Mouse (Mus musculus) neural tube, embryonic 14.5 days (tissue): ENCODE results near the gene Wdfy3. TPM values are rescaled to one million over a fixed set of nuclear protein-coding genes. Genes with fewer than 3 reads are reported as not detected.
"Not testable (repeated sequence)": the region's sequence is repeated elsewhere in the genome, so short reads cannot be mapped to it uniquely, and the experiment has no call there.

Source experiments
- ATAC-seq: fragments of 200-750 bp; cut with Nextera tagmentation; 2 replicates; pipeline ENCODE4 v1.8.0; 2017; ENCODE audit warnings: low read depth, mild to moderate bottlenecking, moderate TSS enrichment, moderate library complexity
- H3K27ac ChIP-seq: fragments of 300-500 bp; sonication (generic); 2 replicates; pipeline ENCODE4 v1.5.1; 2014; ENCODE audit warnings: low read depth, mild to moderate bottlenecking, control low read depth, low read length, moderate library complexity, mixed read lengths
- H3K27me3 ChIP-seq: fragments of 300-500 bp; sonication (generic); 2 replicates; pipeline ENCODE4 v1.6.1; 2014; ENCODE audit warnings: low read length; ENCODE audit not compliant: control insufficient read depth, insufficient read depth
- H3K36me3 ChIP-seq: fragments of 300-500 bp; sonication (generic); 2 replicates; pipeline ENCODE4 v1.6.1; 2014; ENCODE audit warnings: low read length, mixed read lengths; ENCODE audit not compliant: control insufficient read depth, insufficient read depth
- H3K4me1 ChIP-seq: fragments of 300-500 bp; sonication (generic); 2 replicates; pipeline ENCODE4 v1.6.1; 2014; ENCODE audit warnings: low read length; ENCODE audit not compliant: control insufficient read depth, insufficient read depth
- H3K4me2 ChIP-seq: fragments of 300-500 bp; sonication (generic); 2 replicates; pipeline ENCODE4 v1.6.1; 2014; ENCODE audit warnings: mild to moderate bottlenecking, low read depth, low read length, control low read depth
- H3K4me3 ChIP-seq: fragments of 300-500 bp; sonication (generic); 2 replicates; pipeline ENCODE4 v1.5.1; 2014; ENCODE audit warnings: low read depth, low read length, control low read depth, mixed read lengths
- H3K9ac ChIP-seq: fragments of 300-500 bp; sonication (generic); replicated peaks from 2 replicates; pipeline ENCODE4 v1.6.1; 2014; ENCODE audit warnings: low read depth, mild to moderate bottlenecking, control low read depth, low read length, mixed read lengths
- H3K9me3 ChIP-seq: fragments of 300-500 bp; sonication (generic); 2 replicates; pipeline ENCODE4 v1.6.1; 2016; ENCODE audit warnings: low read length; ENCODE audit not compliant: control insufficient read depth
- WGBS: fragments of 180-500 bp; shearing (Covaris S2); extraction: QIAGEN DNeasy Blood & Tissue Kit; methylation state at CpG from one replicate; pipeline ENCODE4 v1.1.7; 2014; 5-methylcytosine and 5-hydroxymethylcytosine counted together
- polyA plus RNA-seq: library from polyadenylated mRNA; unstranded; fragments of >200 nt; fragmentation: Nextera tagmentation; extraction: Ambion mirVana; gene quantifications from 2 replicates; pipeline ENCODE4 v1.2.1, GENCODE M21; 2014

The Wdfy3 gene
- polyA plus RNA-seq, 1 experiment from 2014 or later = 34.9 TPM

DNA sequence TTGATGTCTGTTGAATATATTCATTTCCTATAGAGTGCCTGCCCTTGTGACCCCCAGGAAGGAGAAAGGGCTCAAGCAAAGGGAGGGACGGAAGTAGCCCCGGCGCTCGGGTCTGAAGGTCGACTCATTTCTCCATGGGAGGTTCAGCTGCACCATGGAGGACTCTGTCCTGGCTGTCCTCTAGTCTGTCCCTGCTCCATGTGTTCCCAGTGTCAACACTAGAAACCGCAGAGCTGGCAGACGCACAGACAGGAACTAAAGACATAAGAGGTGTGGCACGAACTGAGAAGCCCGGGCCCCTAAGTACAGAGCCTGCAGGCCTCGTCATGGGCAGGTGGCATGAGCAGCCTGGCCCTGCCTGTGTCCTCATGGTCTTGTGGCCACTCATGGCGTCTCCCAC is 215.6 kb downstream of the Wdfy3 start:
- Histone ChIP-seq H3K27me3 (no peaks in the 10 kb centered on the region), H3K36me3 (peaks cover 80% of the 10 kb centered on the region), H3K9ac (no peak overlapping the region), H3K4me1 (no peaks in the 10 kb centered on the region), H3K9me3 (no peaks in the 10 kb centered on the region), H3K4me2 (no peak overlapping the region), H3K27ac (no peak overlapping the region), H3K4me3 (no peak overlapping the region)
- WGBS = 97% methylated on average over 11 of the region's 11 CpGs
- ATAC-seq = no peak

DNA sequence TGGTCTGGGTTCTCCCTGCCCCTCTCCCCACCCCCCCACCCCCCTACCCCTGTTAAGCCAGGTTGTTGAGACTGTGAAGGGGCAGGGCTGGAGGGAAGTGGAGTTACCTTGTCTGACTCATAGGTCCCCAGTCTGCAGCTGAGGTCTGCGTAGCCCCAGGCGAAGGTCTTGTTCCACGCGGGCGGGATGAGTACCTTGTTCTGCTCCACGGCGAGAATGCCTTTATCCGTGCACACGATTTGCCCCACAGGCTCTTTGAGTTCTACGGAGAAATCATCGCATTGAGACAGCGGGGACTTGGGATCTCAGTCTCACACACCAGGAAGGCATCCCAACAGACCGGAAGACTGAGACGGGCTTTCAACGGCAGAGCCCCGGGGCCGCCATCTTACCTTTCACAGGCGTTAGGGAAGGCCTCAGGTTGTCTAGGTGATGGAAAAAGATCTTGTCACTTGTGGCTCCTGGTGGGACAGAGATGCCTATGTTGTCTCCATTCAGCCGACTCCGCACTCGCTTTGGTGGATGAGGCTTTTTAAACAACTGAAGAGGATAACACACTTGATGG is 217.5 kb downstream of the Wdfy3 start:
- no peak for ATAC-seq
- WGBS = 96% methylated on average over 21 of the region's 21 CpGs

GRCm38 (mm10) chr5:101851133-101851532 is 218.6 kb downstream of the Wdfy3 start:
- Histone ChIP-seq H3K27ac (no peak overlapping the region), H3K27me3 (no peaks in the 10 kb centered on the region), H3K4me2 (no peak overlapping the region), H3K9ac (no peak overlapping the region), H3K4me1 (no peaks in the 10 kb centered on the region), H3K36me3 (peaks cover 94% of the 10 kb centered on the region), H3K9me3 (no peaks in the 10 kb centered on the region), H3K4me3 (no peak overlapping the region)
- WGBS = 93% methylated on average over 7 of the region's 7 CpGs
- no peak for ATAC-seq

More for the DNA sequence above, 217.5 kb downstream of the Wdfy3 start:
- Histone ChIP-seq H3K4me1 (no peaks in the 10 kb centered on the region), H3K27me3 (no peaks in the 10 kb centered on the region), H3K9ac (no peak overlapping the region), H3K36me3 (peaks cover 86% of the 10 kb centered on the region), H3K4me3 (no peak overlapping the region), H3K27ac (no peak overlapping the region), H3K9me3 (no peaks in the 10 kb centered on the region), H3K4me2 (no peak overlapping the region)

DNA sequence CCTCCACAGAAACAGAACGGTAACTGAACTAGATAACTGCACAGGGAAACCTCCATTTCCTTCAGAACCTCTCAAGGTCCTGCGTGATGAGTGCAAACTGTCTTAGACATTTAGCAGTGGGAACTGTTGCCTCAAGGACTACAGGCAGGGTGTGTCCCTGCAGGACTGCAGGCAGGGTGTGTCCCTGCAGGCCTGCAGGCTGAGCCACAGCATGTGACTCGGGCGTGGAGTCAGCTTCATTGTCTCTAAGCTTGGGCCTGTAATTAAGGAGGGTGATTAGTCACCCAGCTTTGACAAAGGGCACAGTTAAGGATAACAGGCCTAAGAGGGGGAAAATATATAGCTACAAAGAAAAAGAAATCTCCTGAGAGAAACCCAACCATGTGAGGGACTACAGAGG is 222.0 kb downstream of the Wdfy3 start:
- H3K27me3 ChIP-seq = no peaks in the 10 kb centered on the region
- no peak for ATAC-seq
- no peak overlapping the region for H3K4me2 ChIP-seq
- H3K27ac ChIP-seq = no peak overlapping the region
- 39% methylated on average over 4 of the region's 4 CpGs for whole genome bisulfite sequencing
- H3K4me3 ChIP-seq = no peak overlapping the region
- H3K9ac ChIP-seq = no peak overlapping the region
- peaks cover 93% of the 10 kb centered on the region for H3K36me3 ChIP-seq
- H3K4me1 ChIP-seq = no peaks in the 10 kb centered on the region
- H3K9me3 ChIP-seq = no peaks in the 10 kb centered on the region

GRCm38 (mm10) chr5:101847323-101847722 is 222.4 kb downstream of the Wdfy3 start:
- H3K4me3 ChIP-seq = no peak overlapping the region
- H3K27me3 ChIP-seq = no peaks in the 10 kb centered on the region
- H3K9ac ChIP-seq = no peak overlapping the region
- no peak overlapping the region for H3K4me2 ChIP-seq
- no peaks in the 10 kb centered on the region for H3K4me1 ChIP-seq
- peaks cover 92% of the 10 kb centered on the region for H3K36me3 ChIP-seq
- no peak overlapping the region for H3K27ac ChIP-seq
- no peaks in the 10 kb centered on the region for H3K9me3 ChIP-seq
- WGBS = 86% methylated on average over 7 of the region's 7 CpGs
- ATAC-seq = no peak

DNA sequence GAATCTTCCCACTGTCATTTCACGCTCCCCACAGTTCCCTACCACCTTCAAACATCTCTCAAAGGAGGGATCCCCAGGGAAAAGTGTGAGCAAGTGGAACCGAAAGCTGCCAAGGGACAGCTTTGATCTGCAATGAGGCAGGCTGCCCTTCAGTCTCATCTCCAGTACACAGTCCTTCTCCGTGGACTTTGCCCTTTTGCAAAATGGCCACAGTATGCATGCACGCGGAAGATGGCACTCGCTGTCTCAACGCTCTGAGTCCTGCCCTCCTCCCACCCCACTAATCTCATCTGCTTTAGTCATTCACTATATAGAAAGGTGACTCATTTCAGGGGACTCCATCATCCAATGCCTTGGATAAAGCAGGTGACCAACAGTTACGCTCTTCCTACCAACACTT is 223.8 kb downstream of the Wdfy3 start:
- no peaks in the 10 kb centered on the region for H3K4me1 ChIP-seq
- H3K9ac ChIP-seq = no peak overlapping the region
- no peaks in the 10 kb centered on the region for H3K9me3 ChIP-seq
- peaks cover 88% of the 10 kb centered on the region for H3K36me3 ChIP-seq
- no peak overlapping the region for H3K27ac ChIP-seq
- no peaks in the 10 kb centered on the region for H3K27me3 ChIP-seq
- no peak overlapping the region for H3K4me2 ChIP-seq
- ATAC-seq = no peak
- 97% methylated on average over 8 of the region's 8 CpGs for WGBS
- no peak overlapping the region for H3K4me3 ChIP-seq

DNA sequence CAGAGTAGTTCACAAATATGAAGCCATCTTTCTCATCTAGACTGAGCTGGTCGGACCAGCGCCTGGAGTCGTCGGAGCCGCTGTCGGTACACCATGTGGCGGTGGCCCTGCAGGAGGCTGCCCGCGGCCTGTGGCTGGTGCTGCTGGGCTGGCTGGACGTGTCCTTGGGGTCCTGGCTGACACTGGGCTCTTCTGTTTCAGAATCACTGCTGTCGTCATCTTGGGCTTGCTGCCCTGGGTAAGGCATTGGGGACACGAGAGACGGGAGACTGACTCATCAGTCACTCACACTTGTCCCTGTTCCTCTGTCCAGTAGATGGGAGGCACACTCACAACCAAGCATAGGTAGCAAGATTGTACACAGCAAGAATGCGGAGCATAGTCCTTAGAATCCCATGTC is 224.7 kb downstream of the Wdfy3 start:
- Histone ChIP-seq H3K4me2 (no peak overlapping the region), H3K4me3 (no peak overlapping the region), H3K4me1 (no peaks in the 10 kb centered on the region), H3K36me3 (peaks cover 87% of the 10 kb centered on the region), H3K27ac (no peak overlapping the region), H3K9ac (no peak overlapping the region), H3K27me3 (no peaks in the 10 kb centered on the region), H3K9me3 (no peaks in the 10 kb centered on the region)
- no peak for ATAC-seq
- 94% methylated on average over 14 of the region's 14 CpGs for WGBS

DNA sequence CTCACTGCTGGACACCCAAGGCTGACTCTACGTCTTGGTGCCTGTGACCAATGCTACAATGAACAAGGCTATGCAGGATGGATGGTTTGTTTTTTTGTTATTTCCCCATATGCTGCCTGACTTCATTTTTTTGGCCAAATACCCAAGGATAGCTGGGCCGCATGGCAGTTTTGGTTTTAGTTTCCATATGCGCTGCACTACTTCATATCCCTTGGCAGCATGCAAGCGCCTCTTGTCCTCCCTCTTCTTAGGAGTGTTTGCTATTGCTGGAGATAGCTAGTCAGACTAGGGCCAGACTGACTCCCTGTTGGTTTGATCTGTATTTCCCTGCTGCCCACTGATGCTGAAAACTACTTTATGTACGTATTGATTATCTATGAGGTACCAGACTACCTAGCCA is 229.2 kb downstream of the Wdfy3 start:
- Histone ChIP-seq H3K36me3 (peaks cover 55% of the 10 kb centered on the region), H3K27me3 (no peaks in the 10 kb centered on the region), H3K4me1 (no peaks in the 10 kb centered on the region), H3K4me3 (no peak overlapping the region), H3K4me2 (no peak overlapping the region), H3K27ac (no peak overlapping the region), H3K9me3 (no peaks in the 10 kb centered on the region), H3K9ac (no peak overlapping the region)
- no peak for ATAC-seq
- 97% methylated on average over 5 of the region's 5 CpGs for WGBS

GRCm38 (mm10) chr5:101837605-101838004 is 232.1 kb downstream of the Wdfy3 start:
- not testable (repeated sequence) for H3K4me2 ChIP-seq, ATAC-seq, H3K4me3 ChIP-seq, H3K9me3 ChIP-seq, H3K27me3 ChIP-seq, H3K27ac ChIP-seq, H3K4me1 ChIP-seq, H3K9ac ChIP-seq
- H3K36me3 ChIP-seq = peaks cover 48% of the 10 kb centered on the region
- 98% methylated on average over 2 of the region's 2 CpGs for WGBS
